ENCODE assay signal across 8 mouse cellular contexts in the genomic region with DNA sequence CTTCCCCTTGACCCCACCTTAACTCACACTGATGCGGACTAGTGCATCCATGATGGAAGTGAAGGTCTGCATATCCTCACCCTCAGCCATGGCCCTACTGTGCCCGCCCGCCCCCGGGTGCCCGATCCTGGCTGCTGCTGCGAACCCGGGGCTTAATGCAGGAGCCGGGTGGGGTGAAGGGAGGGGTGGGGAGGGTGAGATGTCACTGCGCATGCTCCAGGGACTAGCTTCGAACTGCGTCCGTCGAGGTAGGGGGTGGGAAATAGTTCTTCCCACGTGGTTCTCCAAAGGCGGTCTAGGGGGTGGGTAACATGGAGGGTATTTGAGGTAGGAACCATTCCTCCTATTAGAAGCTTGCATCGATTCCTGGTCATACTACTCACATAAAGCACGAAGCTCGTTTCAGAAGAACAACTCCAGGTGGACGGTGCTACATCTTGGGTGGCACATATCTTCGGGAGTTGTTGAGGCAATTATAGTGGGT. TPM values are rescaled to one million over a fixed set of nuclear protein-coding genes. Genes with fewer than 3 reads are reported as not detected.
DNase-seq lines count a peak whose midpoint lies in the region; ATAC-seq and TF ChIP-seq lines count a peak whose summit lies in the region.

A gene (plus strand): TSS at position 279 of the 484 bp plus-strand sequence.

- intact Hi-C loops in heart, postnatal 14 days (cut with DNase I) = no loop called here

- peak within 1 kb of the TSS; percentile 72 for H3K27ac ChIP-seq in lung, embryonic 14.5 days (ENCODE audit: low read depth)
- H3K27ac ChIP-seq in forebrain, embryonic 15.5 days (replicated peaks) = peak within 1 kb of the TSS; percentile 96
- H3K27ac ChIP-seq in midbrain, embryonic 15.5 days = peak within 1 kb of the TSS; percentile 97

- TF ChIP-seq CTCF in lung, embryonic 14.5 days (IDR thresholded peaks at IDR 0.05; ENCODE audit: low read depth) = no peak
- no peak for TF ChIP-seq CTCF in brain, embryonic 14.5 days (IDR thresholded peaks at IDR 0.05; ENCODE audit: borderline replicate concordance, extremely low read depth, insufficient read depth, insufficient read length)

- no peak for TF ChIP-seq POLR2A in brain, embryonic 14.5 days (IDR thresholded peaks at IDR 0.05; ENCODE audit: borderline replicate concordance, extremely low read depth, insufficient read depth, insufficient read length, poor library complexity, severe bottlenecking)

- 5% methylated on average over 20 of the region's 20 CpGs for WGBS in lung, embryonic 14.5 days
- WGBS in forebrain, embryonic 15.5 days = 3% methylated on average over 20 of the region's 20 CpGs
- WGBS in midbrain, embryonic 15.5 days = 2% methylated on average over 20 of the region's 20 CpGs

- H3K4me3 ChIP-seq in lung, embryonic 14.5 days (ENCODE audit: low read depth, low read length) = peak within 1 kb of the TSS; percentile 78
- peak within 1 kb of the TSS; percentile 74 for H3K4me3 ChIP-seq in forebrain, embryonic 15.5 days
- peak within 1 kb of the TSS; percentile 78 for H3K4me3 ChIP-seq in midbrain, embryonic 15.5 days

- peaks cover 15% of the 10 kb centered on the region; the same call in 1 of the 2 replicates for H3K27me3 ChIP-seq in lung, embryonic 14.5 days (ENCODE audit: insufficient read depth, low read length)
- H3K27me3 ChIP-seq in forebrain, embryonic 15.5 days = no peaks in the 10 kb centered on the region
- H3K27me3 ChIP-seq in midbrain, embryonic 15.5 days (replicated peaks) = no peaks in the 10 kb centered on the region

- ATAC-seq in lung, embryonic 14.5 days (ENCODE audit: insufficient read depth) = peak; percentile 16
- peak; percentile 62 for ATAC-seq in forebrain, embryonic 15.5 days (replicated peaks)
- peak; percentile 71 for ATAC-seq in midbrain, embryonic 15.5 days (replicated peaks)

- DNase-seq in lung, embryonic 14.5 days = peak; percentile 30
- DNase-seq in lung, postnatal 36 days = no peak
- peak; percentile 94 for DNase-seq in brain, embryonic 14.5 days (ENCODE audit: low read depth)
- DNase-seq in heart, postnatal 14 days = peak; percentile 33 to 36
- DNase-seq in left cerebral cortex, adult 9 months (ENCODE audit: low spot score in 2 of 2) = peak; percentile 66 to 78
- peak; percentile 31 for DNase-seq in thymus, postnatal 25 days

- no peaks in the 10 kb centered on the region for H3K9me3 ChIP-seq in lung, embryonic 14.5 days (ENCODE audit: low read depth, low read length)
- H3K9me3 ChIP-seq in forebrain, embryonic 15.5 days = no peaks in the 10 kb centered on the region
- no peaks in the 10 kb centered on the region for H3K9me3 ChIP-seq in midbrain, embryonic 15.5 days

- H3K9ac ChIP-seq in lung, embryonic 14.5 days = peak within 1 kb of the TSS; percentile 80
- H3K9ac ChIP-seq in forebrain, embryonic 15.5 days (replicated peaks) = peak within 1 kb of the TSS; percentile 74
- peak within 1 kb of the TSS; percentile 80 for H3K9ac ChIP-seq in midbrain, embryonic 15.5 days

- H3K4me2 ChIP-seq in lung, embryonic 14.5 days = peak within 1 kb of the TSS; percentile 88
- peak within 1 kb of the TSS; percentile 91 for H3K4me2 ChIP-seq in forebrain, embryonic 15.5 days (replicated peaks)
- H3K4me2 ChIP-seq in midbrain, embryonic 15.5 days = peak within 1 kb of the TSS; percentile 92

- H3K36me3 ChIP-seq in lung, embryonic 14.5 days (ENCODE audit: insufficient read depth) = peaks cover 12% of the 10 kb centered on the region
- peaks cover 18% of the 10 kb centered on the region for H3K36me3 ChIP-seq in forebrain, embryonic 15.5 days
- H3K36me3 ChIP-seq in midbrain, embryonic 15.5 days (replicated peaks) = peaks cover 21% of the 10 kb centered on the region

- peaks cover 6% of the 10 kb centered on the region for H3K4me1 ChIP-seq in lung, embryonic 14.5 days (ENCODE audit: insufficient read depth)
- H3K4me1 ChIP-seq in forebrain, embryonic 15.5 days = peaks cover 49% of the 10 kb centered on the region
- peaks cover 43% of the 10 kb centered on the region for H3K4me1 ChIP-seq in midbrain, embryonic 15.5 days

RNA-seq across cellular contexts. Expression of the gene that starts here (rescaled TPM):
- 293 and 312 TPM in 2 replicates for polyA plus RNA-seq in lung, embryonic 14.5 days (2014; fragmentation: Nextera tagmentation; extraction: Ambion mirVana)
- polyA plus RNA-seq in brain, embryonic 14.5 days (2012; rRNA removed) = 86.7 and 106 TPM in 2 replicates
- polyA plus RNA-seq in forebrain, embryonic 15.5 days (2015; fragmentation: Nextera tagmentation; extraction: Ambion mirVana) = 192 and 205 TPM in 2 replicates
- 10 to 100 TPM; 71.9 to 72.8 TPM for total RNA-seq in heart, postnatal 14 days (2021)
- polyA plus RNA-seq in midbrain, embryonic 15.5 days (2015; fragmentation: Nextera tagmentation; extraction: Ambion mirVana) = 177 and 185 TPM in 2 replicates

Comparison
In these comparisons a context has a peak if more than half of its experiments do, and no peak if none do; other contexts are left out.
1. ATAC-seq: peak in every context shown above with its lines; median percentile 71 in midbrain, embryonic 15.5 days; 62 in forebrain, embryonic 15.5 days; 16 in lung, embryonic 14.5 days.